Mouse (Mus musculus) heart, postnatal 25 days (tissue): ENCODE results near the gene Tnrc18. TPM values are rescaled to one million over a fixed set of nuclear protein-coding genes. Genes with fewer than 3 reads are reported as not detected.
"Not testable (repeated sequence)": the region's sequence is repeated elsewhere in the genome, so short reads cannot be mapped to it uniquely, and the experiment has no call there.

Source experiments
- DNase-seq: peaks from one replicate; pipeline ENCODE4 v3.0.0; 2022; ENCODE audit warnings: low spot score
- intact Hi-C: fragments of 180-260 bp; cut with DNase I; formaldehyde crosslinking; loops from one replicate; pipeline ENCODE4 v1.15.1; 2025
- total RNA-seq, 2 experiments: library from RNA; stranded (reverse); gene quantifications; 2 replicates each; pipeline ENCODE4 v1.2.3; 2021

Gene Tnrc18
- total RNA-seq = 10 to 100 TPM; 50.5 to 59.1 TPM

GRCm38 (mm10) chr5:142817524-142818434 is at the start of gene Tnrc18:
Gene Tnrc18, minus strand, starts transcription at chr5:142817662.
- intact Hi-C loops = no loop called here
- DNase-seq = peak; percentile 97

- intact Hi-C loops = no loop called here
- DNase-seq = no peak
These were observed 40.3 kb upstream of the Tnrc18 start for GRCm38 (mm10) chr5:142857763-142858229.

GRCm38 (mm10) chr5:142856408-142856807 is 38.9 kb upstream of the Tnrc18 start:
- no peak for DNase-seq
- intact Hi-C loops = no loop called here

GRCm38 (mm10) chr5:142854877-142855276 is 37.4 kb upstream of the Tnrc18 start:
- intact Hi-C loops = no loop called here
- DNase-seq = no peak

DNA sequence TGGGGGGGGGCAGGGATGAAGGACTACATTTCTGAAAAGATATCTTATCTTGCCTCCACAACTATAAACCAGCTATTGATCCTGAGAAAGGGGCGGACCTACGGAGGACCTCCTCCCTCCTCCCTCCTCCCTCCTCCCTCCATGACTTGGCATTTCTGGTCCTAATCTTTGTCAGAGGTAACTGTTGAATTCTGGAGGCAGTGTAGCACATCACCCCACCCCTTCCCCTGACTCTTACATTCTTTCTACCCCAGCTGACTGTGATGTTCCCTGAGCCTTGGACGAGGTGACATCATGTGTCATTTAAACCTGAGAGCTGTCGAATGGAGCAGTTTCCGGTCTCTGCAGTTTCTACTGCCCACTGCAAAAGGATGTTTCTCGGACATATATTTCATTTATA is 36.1 kb upstream of the Tnrc18 start:
- intact Hi-C loops = no loop called here

GRCm38 (mm10) chr5:142851681-142852049 is 34.2 kb upstream of the Tnrc18 start:
- DNase-seq = no peak
- intact Hi-C loops = no loop called here

More for the DNA sequence above, 36.1 kb upstream of the Tnrc18 start:
- no peak for DNase-seq

GRCm38 (mm10) chr5:142850916-142851680 is 33.6 kb upstream of the Tnrc18 start:
- intact Hi-C loops = no loop called here
- DNase-seq = no peak

- DNase-seq = no peak
- intact Hi-C loops = no loop called here
These were observed 33.0 kb upstream of the Tnrc18 start for GRCm38 (mm10) chr5:142850476-142850875.

GRCm38 (mm10) chr5:142848911-142849310 is 31.4 kb upstream of the Tnrc18 start:
- intact Hi-C loops = no loop called here
- no peak for DNase-seq

DNA sequence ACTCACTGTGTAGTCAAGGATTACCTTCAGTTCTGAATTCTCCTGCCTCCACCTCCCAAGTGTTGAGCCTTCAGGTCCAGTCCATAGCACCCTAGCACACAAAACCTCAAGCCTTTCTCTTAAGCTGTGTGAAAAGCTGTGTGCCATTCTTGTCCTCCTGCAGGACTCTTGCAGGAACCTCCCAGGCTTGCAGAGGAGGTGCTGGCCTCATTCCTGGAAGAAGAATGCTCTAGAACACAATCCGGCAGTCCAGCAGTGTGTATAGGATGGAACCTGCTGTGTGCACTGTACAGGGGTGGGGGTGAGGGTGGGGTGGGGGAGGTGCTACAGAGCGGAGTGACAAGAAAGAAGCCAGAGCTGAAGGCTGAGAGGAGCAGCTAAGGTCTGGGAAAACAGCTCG is 30.7 kb upstream of the Tnrc18 start:
- DNase-seq = no peak
- intact Hi-C loops = no loop called here

GRCm38 (mm10) chr5:142844467-142844866 is 27.0 kb upstream of the Tnrc18 start:
- no peak for DNase-seq

DNA sequence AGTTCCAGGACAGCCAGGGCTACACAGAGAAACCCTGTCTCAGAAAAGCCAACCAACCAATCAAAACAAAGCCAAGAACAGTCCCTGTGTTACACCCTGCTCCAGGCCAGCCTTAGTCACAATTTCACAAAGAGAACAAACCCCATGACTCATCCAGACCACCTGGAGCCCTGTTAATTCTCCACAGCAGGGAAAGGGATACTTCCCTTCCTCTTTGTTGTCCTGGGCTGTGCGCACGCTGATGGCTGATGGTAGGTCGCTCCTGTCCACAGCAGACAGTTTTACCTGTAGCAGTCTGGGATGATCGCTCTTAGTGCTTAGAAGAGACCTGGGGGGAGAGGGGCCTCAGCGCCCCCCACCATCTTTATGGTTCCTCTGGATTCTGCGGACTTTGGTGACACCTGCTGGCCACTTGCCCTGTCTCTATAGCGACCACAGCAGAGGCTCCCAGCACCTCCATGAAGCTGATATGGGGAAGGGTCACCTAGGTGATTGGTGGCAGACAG is 24.7 kb upstream of the Tnrc18 start:
- no peak for DNase-seq
- intact Hi-C loops = loop anchor here (1.0 kb wide), 2 partner anchors 74 to 119 kb away; no protein-coding TSS in a partner anchor

More at GRCm38 (mm10) chr5:142844467-142844866, 27.0 kb upstream of the Tnrc18 start:
- intact Hi-C loops = no loop called here

- peak; percentile 13 for DNase-seq
- intact Hi-C loops = loop anchor here (1.0 to 2.0 kb wide), 3 partner anchors 19 to 118 kb away; no protein-coding TSS in a partner anchor
These were observed 24.1 kb upstream of the Tnrc18 start for GRCm38 (mm10) chr5:142841372-142842136.

GRCm38 (mm10) chr5:142837427-142837826 is 20.0 kb upstream of the Tnrc18 start:
- intact Hi-C loops, DNase-seq: not testable (repeated sequence)

DNA sequence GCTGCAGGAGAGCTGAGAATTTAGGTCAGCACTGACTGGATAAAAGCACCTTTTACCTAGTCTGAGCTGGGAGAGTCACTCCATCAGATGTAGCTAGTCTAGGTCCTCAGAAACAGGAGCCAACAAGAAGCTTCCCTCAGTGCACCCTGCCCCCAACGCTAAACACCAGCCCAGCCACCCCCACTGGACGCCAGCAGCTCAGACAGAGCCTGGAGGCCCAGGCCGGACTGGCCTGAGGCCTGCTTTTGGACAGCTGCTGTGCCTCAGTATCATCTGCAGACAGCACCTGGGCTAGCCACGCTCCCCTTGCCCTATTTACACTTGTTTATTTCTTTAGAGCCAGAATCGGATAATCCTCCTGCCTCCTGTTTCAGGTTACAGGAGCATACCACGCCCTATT is 19.4 kb upstream of the Tnrc18 start:
- no peak for DNase-seq
- intact Hi-C loops = no loop called here

GRCm38 (mm10) chr5:142833646-142834438 is 16.4 kb upstream of the Tnrc18 start:
- DNase-seq = no peak
- intact Hi-C loops = no loop called here

- DNase-seq = no peak
- intact Hi-C loops = no loop called here
These were observed 8.7 kb upstream of the Tnrc18 start for GRCm38 (mm10) chr5:142826131-142826530.

DNA sequence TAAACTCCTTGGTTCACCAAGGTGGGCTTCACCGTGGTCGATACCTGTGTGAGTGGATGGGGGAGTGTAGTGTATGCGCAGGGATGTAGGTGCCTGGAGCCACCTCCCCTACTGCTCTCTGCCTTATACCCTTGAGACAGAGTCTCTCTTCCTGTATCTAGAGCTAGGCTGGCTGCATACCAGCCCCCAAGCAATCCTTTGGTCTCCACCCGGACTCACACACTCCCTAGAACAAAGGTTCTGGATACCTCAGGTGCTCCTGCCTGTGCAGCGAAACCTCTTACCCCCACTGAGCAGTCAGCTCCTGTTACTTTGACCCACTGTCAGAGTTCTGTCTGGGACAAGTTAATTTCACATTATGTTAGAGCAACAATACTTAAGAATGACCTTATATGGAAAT is 8.2 kb upstream of the Tnrc18 start:
- no peak for DNase-seq
- intact Hi-C loops = no loop called here

DNA sequence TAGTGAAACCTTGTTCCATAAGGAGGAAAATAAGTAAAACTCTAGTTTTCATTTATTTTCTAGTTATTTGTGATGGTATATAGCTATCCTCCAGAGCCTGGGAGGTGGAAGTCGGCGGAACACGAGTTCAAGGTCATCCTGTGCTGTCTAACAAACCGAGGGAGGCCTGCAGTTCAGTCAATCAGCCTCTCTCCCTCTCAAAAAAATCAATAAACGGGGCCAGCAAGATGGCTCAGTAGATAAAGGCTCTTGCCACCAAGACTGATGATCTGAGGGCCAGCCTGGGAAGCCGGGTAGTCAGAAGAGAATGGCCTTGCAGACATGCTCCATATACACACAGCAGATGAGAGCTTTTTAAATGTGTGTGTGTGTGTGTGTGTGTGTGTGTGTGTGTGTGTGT is 6.6 kb upstream of the Tnrc18 start:
- DNase-seq = no peak
- intact Hi-C loops = loop anchor here (5.0 kb wide), 2 partner anchors 83 to 108 kb away; partner anchors contain the start of gene Actb
